Mouse (Mus musculus) heart, embryonic 15.5 days (tissue): ENCODE results near the gene Cul4a. TPM values are rescaled to one million over a fixed set of nuclear protein-coding genes. Genes with fewer than 3 reads are reported as not detected.
"Not testable (repeated sequence)": the region's sequence is repeated elsewhere in the genome, so short reads cannot be mapped to it uniquely, and the experiment has no call there.

Experiments used
- ATAC-seq: fragments of 200-750 bp; cut with Nextera tagmentation; replicated peaks from 2 replicates; pipeline ENCODE4 v1.8.0; 2017; ENCODE audit warnings: low read depth, moderate TSS enrichment; ENCODE audit not compliant: insufficient number of reproducible peaks, insufficient read depth, low FRiP score
- H3K27ac ChIP-seq: fragments of 300-500 bp; sonication (generic); 2 replicates; pipeline ENCODE4 v1.5.1; 2015; ENCODE audit warnings: mild to moderate bottlenecking, inconsistent platforms
- H3K27me3 ChIP-seq: fragments of 300-500 bp; sonication (generic); 2 replicates; pipeline ENCODE4 v1.6.1; 2015; ENCODE audit warnings: inconsistent platforms
- H3K36me3 ChIP-seq: fragments of 300-500 bp; sonication (generic); 2 replicates; pipeline ENCODE4 v1.6.1; 2015; ENCODE audit warnings: mild to moderate bottlenecking, inconsistent platforms
- H3K4me1 ChIP-seq: fragments of 300-500 bp; sonication (generic); replicated peaks from 2 replicates; pipeline ENCODE4 v1.6.1; 2015; ENCODE audit warnings: inconsistent platforms
- H3K4me2 ChIP-seq: fragments of 300-500 bp; sonication (generic); 2 replicates; pipeline ENCODE4 v1.6.1; 2015; ENCODE audit warnings: inconsistent platforms, mild to moderate bottlenecking, moderate library complexity
- H3K4me3 ChIP-seq: fragments of 300-500 bp; sonication (generic); 2 replicates; pipeline ENCODE4 v1.5.1; 2015; ENCODE audit warnings: mild to moderate bottlenecking, inconsistent platforms
- H3K9ac ChIP-seq: fragments of 300-500 bp; sonication (generic); 2 replicates; pipeline ENCODE4 v1.6.1; 2015; ENCODE audit warnings: mild to moderate bottlenecking, inconsistent platforms
- H3K9me3 ChIP-seq: fragments of 300-500 bp; sonication (generic); replicated peaks from 2 replicates; pipeline ENCODE4 v1.6.1; 2016; ENCODE audit warnings: inconsistent platforms
- whole genome bisulfite sequencing: fragments of 180-500 bp; shearing (Covaris S2); methylation state at CpG from one replicate; pipeline ENCODE4 v1.1.7; 2015; ENCODE audit warnings: mixed read lengths; 5-methylcytosine and 5-hydroxymethylcytosine counted together
- polyA plus RNA-seq: library from polyadenylated mRNA; unstranded; fragments of >200 nt; fragmentation: Nextera tagmentation; extraction: Ambion mirVana; gene quantifications from 2 replicates; pipeline ENCODE4 v1.2.1, GENCODE M21; 2015

The Cul4a gene
- polyA plus RNA-seq, 1 experiment from 2014 or later = 88.5 TPM

GRCm38 (mm10) chr8:13107990-13108638, 2.7 kb downstream of the Cul4a start:
- Histone ChIP-seq H3K9me3 (no peaks in the 10 kb centered on the region), H3K36me3 (no peaks in the 10 kb centered on the region; the same call in 1 of the 2 replicates), H3K4me2 (no peak overlapping the region), H3K9ac (no peak overlapping the region), H3K27ac (peak overlapping the region; percentile 5; the same call in 1 of the 2 replicates), H3K4me3 (no peak overlapping the region), H3K4me1 (peaks cover 49% of the 10 kb centered on the region), H3K27me3 (no peaks in the 10 kb centered on the region)
- ATAC-seq = no peak
- 65% methylated on average over 13 of the region's 13 CpGs for WGBS

GRCm38 (mm10) chr8:13108967-13109366, 3.5 kb downstream of the Cul4a start:
- no peaks in the 10 kb centered on the region for H3K9me3 ChIP-seq
- no peak overlapping the region for H3K9ac ChIP-seq
- peaks cover 43% of the 10 kb centered on the region for H3K4me1 ChIP-seq
- no peaks in the 10 kb centered on the region for H3K27me3 ChIP-seq
- no peak overlapping the region for H3K4me2 ChIP-seq
- peaks cover 3% of the 10 kb centered on the region; the same call in 1 of the 2 replicates for H3K36me3 ChIP-seq
- WGBS = 74% methylated on average over 8 of the region's 8 CpGs
- peak overlapping the region; percentile 28; the same call in 1 of the 2 replicates for H3K27ac ChIP-seq
- no peak overlapping the region for H3K4me3 ChIP-seq
- ATAC-seq = no peak

- WGBS = 37% methylated on average over 1 of the region's 1 CpGs
- no peak for ATAC-seq
- no peak overlapping the region for H3K27ac ChIP-seq
- peaks cover 6% of the 10 kb centered on the region; the same call in 1 of the 2 replicates for H3K36me3 ChIP-seq
- H3K4me1 ChIP-seq = peaks cover 41% of the 10 kb centered on the region
- no peak overlapping the region for H3K4me2 ChIP-seq
- no peak overlapping the region for H3K9ac ChIP-seq
- H3K4me3 ChIP-seq = no peak overlapping the region
- no peaks in the 10 kb centered on the region for H3K9me3 ChIP-seq
- no peaks in the 10 kb centered on the region for H3K27me3 ChIP-seq
Observed at GRCm38 (mm10) chr8:13109416-13109960, 4.1 kb downstream of the Cul4a start.

GRCm38 (mm10) chr8:13111917-13112316, 6.5 kb downstream of the Cul4a start:
- no peaks in the 10 kb centered on the region for H3K9me3 ChIP-seq
- 73% methylated on average over 11 of the region's 11 CpGs for WGBS
- H3K4me2 ChIP-seq = no peak overlapping the region
- H3K36me3 ChIP-seq = peaks cover 11% of the 10 kb centered on the region; the same call in 1 of the 2 replicates
- no peak for ATAC-seq
- no peak overlapping the region for H3K9ac ChIP-seq
- H3K27ac ChIP-seq = no peak overlapping the region
- no peak overlapping the region for H3K4me3 ChIP-seq
- H3K27me3 ChIP-seq = no peaks in the 10 kb centered on the region
- H3K4me1 ChIP-seq = peaks cover 34% of the 10 kb centered on the region

- Histone ChIP-seq H3K27me3 (no peaks in the 10 kb centered on the region), H3K36me3 (peaks cover 11% of the 10 kb centered on the region; the same call in 1 of the 2 replicates), H3K9me3 (no peaks in the 10 kb centered on the region), H3K4me3 (no peak overlapping the region), H3K9ac (no peak overlapping the region), H3K4me2 (no peak overlapping the region), H3K27ac (no peak overlapping the region), H3K4me1 (peaks cover 25% of the 10 kb centered on the region)
- no peak for ATAC-seq
- WGBS = 86% methylated on average over 4 of the region's 4 CpGs
Observed at GRCm38 (mm10) chr8:13113232-13113631, 7.8 kb downstream of the Cul4a start.

- Histone ChIP-seq H3K4me1 (peaks cover 23% of the 10 kb centered on the region), H3K9me3 (no peaks in the 10 kb centered on the region), H3K9ac (no peak overlapping the region), H3K27ac (no peak overlapping the region), H3K4me2 (no peak overlapping the region), H3K27me3 (no peaks in the 10 kb centered on the region), H3K36me3 (peaks cover 27% of the 10 kb centered on the region; the same call in 1 of the 2 replicates), H3K4me3 (no peak overlapping the region)
- 97% methylated on average over 2 of the region's 2 CpGs for WGBS
- ATAC-seq = no peak
Observed at GRCm38 (mm10) chr8:13117096-13117495, 11.7 kb downstream of the Cul4a start.

- H3K36me3 ChIP-seq = peaks cover 31% of the 10 kb centered on the region
- no peak overlapping the region for H3K27ac ChIP-seq
- H3K27me3 ChIP-seq = no peaks in the 10 kb centered on the region
- peaks cover 30% of the 10 kb centered on the region for H3K4me1 ChIP-seq
- no peak overlapping the region for H3K4me3 ChIP-seq
- H3K9me3 ChIP-seq = no peaks in the 10 kb centered on the region
- no peak overlapping the region for H3K4me2 ChIP-seq
- no peak overlapping the region for H3K9ac ChIP-seq
- WGBS = 64% methylated on average over 3 of the region's 3 CpGs
- ATAC-seq = no peak
Observed at GRCm38 (mm10) chr8:13118516-13118915, 13.1 kb downstream of the Cul4a start.

- Histone ChIP-seq H3K36me3 (peaks cover 44% of the 10 kb centered on the region), H3K27ac (peak overlapping the region; percentile 42), H3K9ac (no peak overlapping the region), H3K27me3 (no peaks in the 10 kb centered on the region), H3K9me3 (no peaks in the 10 kb centered on the region), H3K4me2 (no peak overlapping the region), H3K4me1 (peaks cover 30% of the 10 kb centered on the region), H3K4me3 (no peak overlapping the region)
- 53% methylated on average over 7 of the region's 7 CpGs for WGBS
- ATAC-seq = 0 out of 2 replicates have a peak, but pooled peaks have one; percentile 21
Observed at GRCm38 (mm10) chr8:13120882-13121665, 15.7 kb downstream of the Cul4a start.

GRCm38 (mm10) chr8:13122887-13123421, 17.5 kb downstream of the Cul4a start:
- ATAC-seq = no peak
- Histone ChIP-seq H3K4me1 (peaks cover 30% of the 10 kb centered on the region), H3K9me3 (no peaks in the 10 kb centered on the region), H3K27me3 (no peaks in the 10 kb centered on the region), H3K4me2 (no peak overlapping the region), H3K36me3 (peaks cover 62% of the 10 kb centered on the region), H3K4me3 (no peak overlapping the region), H3K27ac (no peak overlapping the region), H3K9ac (no peak overlapping the region)
- WGBS = 62% methylated on average over 7 of the region's 7 CpGs

GRCm38 (mm10) chr8:13124897-13125296, 19.5 kb downstream of the Cul4a start:
- Histone ChIP-seq H3K4me3 (no peak overlapping the region), H3K4me2 (no peak overlapping the region), H3K9me3 (no peaks in the 10 kb centered on the region), H3K9ac (no peak overlapping the region), H3K27ac (no peak overlapping the region), H3K27me3 (no peaks in the 10 kb centered on the region), H3K36me3 (peaks cover 71% of the 10 kb centered on the region), H3K4me1 (peaks cover 30% of the 10 kb centered on the region)
- ATAC-seq = no peak
- 90% methylated on average over 8 of the region's 8 CpGs for WGBS

GRCm38 (mm10) chr8:13132220-13132619, 26.8 kb downstream of the Cul4a start:
- not testable (repeated sequence) for H3K4me2 ChIP-seq, H3K4me1 ChIP-seq, ATAC-seq, H3K9me3 ChIP-seq, H3K27me3 ChIP-seq, H3K4me3 ChIP-seq, H3K27ac ChIP-seq, H3K9ac ChIP-seq
- H3K36me3 ChIP-seq = peaks cover 94% of the 10 kb centered on the region
- WGBS = 62% methylated on average over 9 of the region's 9 CpGs
